Mouse (Mus musculus) testis, postnatal 10 days (tissue): Measurements from ENCODE around the gene F830045P16Rik.

Experiments
- DNase-seq: peaks from one replicate; pipeline ENCODE4 v3.0.0; 2021; ENCODE audit warnings: low spot score

The F830045P16Rik gene

GRCm38 (mm10) chr2:129536377-129536776 lies at the start of gene F830045P16Rik:
TSS of gene F830045P16Rik (minus strand) at chr2:129536602.
- peak; percentile 34 for DNase-seq

- no peak for DNase-seq
Measured at GRCm38 (mm10) chr2:129585904-129586514, 49.6 kb upstream of the F830045P16Rik start.

DNA sequence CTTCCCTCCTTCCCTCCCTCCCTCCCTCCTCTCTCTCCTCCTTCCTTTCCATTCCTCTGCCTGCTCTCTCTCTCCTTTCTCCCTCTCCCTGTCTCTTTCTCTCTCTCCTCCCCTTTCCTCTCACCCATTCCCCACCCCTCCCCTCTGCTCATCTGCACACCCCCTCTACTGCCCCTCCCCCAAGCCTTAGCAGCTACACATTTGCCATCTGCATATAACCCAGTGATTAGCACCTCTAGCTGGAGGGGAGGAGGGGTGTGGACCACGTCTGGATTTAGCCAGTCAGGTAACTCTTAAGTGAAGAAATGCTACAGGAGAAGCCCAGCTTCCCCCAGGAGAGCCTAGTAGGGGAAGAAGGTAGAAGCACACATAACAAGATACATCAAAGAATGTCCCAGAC lies 48.5 kb upstream of the F830045P16Rik start:
- DNase-seq, result no peak

GRCm38 (mm10) chr2:129582261-129582660 lies 45.9 kb upstream of the F830045P16Rik start:
- DNase-seq, result no peak

DNA sequence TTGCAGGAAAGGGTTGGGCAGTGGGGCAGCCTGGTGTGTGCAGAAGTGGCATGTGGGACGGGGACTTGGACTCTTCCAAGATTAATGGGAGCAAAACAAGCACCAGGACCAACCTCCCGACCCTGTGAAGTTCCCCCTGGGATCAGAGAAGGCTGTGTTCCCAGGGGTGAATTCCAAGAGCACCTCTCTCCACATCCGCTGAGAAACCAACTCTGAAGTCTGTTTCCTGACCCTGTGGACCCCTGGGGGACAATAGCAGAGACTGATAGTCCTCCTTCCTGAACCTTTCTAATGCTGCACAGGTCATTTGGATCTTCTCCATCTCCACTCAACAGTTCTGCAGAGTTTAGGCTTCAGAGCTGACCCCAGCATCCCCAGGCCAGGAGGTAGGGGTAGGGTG lies 45.4 kb upstream of the F830045P16Rik start:
- no peak for DNase-seq

DNA sequence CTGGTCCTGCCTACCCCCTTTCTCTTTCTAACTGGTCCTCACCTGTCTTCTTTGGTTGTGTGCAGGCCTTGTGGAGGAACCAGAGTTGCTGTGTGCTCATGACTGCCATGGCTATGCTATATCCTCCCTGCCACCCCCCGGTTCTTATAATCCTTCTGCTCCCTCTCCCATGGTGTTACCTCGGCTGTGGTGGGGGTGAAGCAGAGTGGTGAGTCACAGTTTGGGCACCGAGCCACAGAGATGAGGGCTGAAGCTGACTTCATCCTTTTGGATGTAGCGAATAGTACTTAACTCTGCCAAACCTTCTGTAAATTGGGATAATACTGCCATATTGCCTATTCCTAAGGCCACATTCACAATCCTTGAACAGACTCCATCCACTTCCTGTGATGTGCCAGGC lies 44.3 kb upstream of the F830045P16Rik start:
- no peak for DNase-seq

DNA sequence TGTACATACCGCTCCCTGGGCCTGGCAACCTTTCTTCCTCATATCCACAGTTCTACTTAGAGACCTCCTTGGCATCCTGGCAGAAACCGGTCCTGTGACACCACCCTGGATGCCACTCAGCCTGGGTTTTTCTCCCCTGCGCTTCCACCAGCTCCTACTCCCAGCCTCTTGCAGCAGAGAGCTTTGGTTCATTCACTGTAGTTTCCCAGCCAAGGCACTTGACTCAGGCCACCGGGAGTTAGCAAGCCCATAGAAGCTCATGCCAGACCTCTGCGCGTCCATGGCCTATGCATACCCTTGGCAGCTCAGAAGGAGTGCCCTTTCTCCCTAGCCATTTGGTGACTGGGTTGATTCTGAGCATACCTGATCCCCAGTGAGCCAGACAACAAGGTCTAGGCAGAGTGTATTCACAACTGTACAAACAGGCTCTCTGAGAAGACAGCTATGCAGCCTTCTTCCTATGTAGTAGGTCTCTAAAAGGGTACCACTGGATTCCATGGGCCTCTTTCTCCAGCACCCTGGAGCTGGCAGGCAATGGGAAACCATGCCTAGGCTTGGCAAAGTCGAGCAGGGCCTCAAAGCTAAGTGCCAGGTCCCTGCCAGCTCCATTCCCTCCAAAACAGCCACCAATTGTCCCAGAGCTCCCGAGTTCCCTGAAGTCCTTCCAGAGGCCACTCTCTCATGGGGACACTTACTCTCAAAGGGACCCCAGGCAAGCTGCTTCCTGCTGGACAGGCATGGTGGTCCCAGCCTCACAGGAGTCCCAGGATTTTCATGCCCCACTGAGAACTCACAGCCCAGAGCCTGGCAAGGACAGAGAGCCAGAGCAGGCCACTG lies 40.4 kb upstream of the F830045P16Rik start:
- DNase-seq, result no peak

DNA sequence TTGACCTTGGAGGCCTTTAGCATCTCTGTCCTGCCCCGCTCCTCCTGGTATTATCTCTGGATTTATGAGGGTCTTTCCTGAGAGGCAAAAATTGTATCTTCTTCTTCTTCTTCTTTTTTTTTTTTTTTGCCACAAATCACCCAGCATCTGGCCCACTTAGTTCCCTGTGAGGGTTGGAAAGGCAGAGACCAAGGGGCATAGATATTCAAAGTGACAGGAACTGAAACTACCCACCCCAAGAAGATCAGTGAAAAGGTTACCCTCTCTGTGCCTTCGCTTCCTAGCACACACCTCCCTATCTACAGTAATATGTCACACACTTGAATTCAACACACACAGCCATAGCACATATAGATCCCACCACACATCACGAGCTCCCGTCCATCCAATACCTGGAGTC lies 38.7 kb upstream of the F830045P16Rik start:
- DNase-seq, result no peak

DNA sequence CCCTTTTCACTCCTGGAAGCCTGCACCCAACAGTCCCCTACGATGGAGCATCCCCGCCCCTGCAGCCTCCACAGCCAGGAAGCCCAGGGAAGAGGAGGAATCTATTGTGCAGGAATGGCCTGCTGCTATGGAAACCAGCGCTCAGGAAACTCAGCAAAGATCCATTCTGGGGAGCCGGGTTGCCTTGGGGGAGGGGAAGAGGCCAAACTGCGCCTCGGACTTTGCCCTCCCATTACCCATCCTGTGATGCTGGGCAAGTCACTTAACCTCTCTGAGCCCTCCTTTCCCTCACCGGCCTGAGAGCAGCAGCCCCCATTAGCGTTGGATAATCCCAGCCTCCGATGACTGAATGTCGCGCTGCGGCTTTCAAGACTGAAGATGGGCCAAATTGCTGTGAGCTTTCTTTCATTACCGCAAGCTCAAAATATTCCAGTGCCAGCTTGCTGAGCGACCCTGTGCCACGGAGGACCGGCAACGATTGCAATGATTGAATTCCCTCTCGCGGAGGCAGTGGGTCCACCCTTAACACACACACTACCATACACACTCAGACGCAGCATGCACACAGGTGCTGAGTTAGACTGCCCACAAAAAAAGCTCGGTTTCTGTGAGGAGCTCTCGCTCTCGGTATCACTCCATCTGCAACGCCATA lies 38.1 kb upstream of the F830045P16Rik start:
- DNase-seq, result no peak

DNA sequence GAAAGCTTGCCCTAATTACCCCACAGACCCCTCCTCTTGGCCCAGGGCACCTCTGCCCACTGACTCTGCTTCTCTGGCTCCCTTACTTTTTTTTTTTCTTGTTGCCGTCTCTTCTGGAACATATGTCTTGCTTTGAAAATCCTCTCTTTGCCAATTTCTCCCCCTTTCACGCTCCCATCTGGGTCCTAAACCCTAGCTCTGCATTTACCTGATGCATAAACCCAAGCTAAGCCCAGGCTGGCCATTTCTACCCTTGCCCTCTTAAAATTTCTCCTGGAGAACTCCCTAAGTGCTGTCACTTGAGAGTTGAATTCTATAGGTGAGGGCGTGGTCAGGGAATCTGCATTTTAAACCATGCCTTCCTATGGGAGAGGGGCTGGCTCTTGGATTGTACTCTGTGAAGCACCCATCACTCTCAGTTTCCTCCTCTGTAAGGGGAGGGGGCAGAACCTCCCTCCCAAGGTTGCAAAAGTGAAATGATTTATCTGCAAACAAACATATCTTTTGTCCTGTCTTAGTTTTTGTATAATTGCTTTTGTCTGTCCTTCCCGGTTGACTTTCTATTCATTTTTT lies 37.4 kb upstream of the F830045P16Rik start:
- DNase-seq, result no peak

DNA sequence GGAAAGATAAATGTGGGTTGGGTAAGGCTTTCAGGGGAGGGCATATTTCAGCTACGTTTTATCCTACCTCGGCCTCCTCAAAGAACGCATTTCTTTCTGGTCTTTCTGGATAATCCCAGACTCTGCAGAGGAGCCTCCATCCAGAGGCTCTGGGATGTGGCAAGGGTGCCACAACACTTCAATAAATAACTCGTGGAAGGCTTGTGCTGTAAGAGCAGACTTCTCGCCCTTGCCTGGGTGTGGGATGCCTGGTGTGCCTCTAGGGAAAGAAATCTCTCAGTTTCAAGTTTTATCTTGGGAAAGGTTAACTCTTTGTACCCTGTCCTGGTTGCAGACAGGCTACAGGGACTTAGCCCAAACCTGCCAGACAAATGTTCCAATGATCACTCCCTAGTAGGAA lies 33.2 kb upstream of the F830045P16Rik start:
- no peak for DNase-seq

DNA sequence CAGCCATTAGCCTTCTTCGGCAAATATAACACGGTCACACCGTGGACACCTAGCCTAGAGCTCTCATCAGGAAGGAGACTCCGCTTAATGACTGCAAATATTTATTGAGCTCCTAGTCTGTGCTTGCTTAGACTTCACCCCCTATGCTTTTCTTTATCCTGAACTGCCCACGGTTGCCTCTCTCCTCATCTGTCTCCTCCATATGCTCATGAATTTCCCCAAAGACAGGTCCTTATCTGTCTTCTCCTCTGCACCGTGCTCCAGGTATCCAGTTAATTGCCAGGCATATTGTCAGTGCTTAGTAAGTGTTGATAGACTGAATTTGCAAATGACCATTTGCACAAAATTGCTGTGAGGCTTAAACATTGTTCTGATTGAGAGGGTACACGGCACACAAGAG lies 32.7 kb upstream of the F830045P16Rik start:
- DNase-seq, result no peak

DNA sequence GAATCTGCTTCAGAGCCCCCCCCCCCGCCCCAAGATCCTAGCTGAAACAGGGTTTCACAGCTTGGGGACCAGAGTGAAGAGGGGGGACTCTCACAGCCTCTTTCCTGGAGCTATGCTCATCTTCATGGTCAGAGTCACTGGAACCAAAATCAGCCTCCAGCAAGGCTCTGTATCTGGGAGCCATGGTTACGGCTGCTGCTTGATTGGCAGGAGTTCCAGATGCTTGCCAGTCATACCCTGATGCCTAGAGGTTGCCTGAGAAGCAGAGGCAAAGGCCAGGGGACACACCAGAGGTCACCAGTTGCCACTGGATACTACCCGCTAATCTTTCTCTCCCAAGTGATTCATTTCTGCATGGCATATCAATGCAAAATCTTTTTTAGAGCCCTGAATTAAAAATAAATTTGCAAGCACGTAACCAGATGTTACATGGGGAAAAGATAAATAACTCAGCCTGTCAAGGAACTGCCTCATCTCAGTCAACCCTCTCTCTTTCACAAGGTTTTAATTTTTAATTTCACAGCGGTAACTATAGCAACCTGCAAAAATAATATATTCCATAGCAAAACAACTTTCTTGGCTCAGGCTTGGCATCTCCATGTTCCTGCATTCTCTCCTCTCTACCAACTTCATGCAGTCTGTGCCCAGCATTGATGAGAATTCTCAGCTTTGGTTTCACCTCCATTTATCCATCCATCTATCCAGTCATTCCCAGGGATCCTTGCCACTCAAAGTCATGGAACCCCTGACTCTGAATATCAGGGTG lies 27.7 kb upstream of the F830045P16Rik start:
- DNase-seq, result no peak

GRCm38 (mm10) chr2:129561796-129562195 lies 25.4 kb upstream of the F830045P16Rik start:
- no peak for DNase-seq

GRCm38 (mm10) chr2:129558875-129559219 lies 22.4 kb upstream of the F830045P16Rik start:
- no peak for DNase-seq

- DNase-seq, result no peak
Measured at GRCm38 (mm10) chr2:129558008-129558874, 21.8 kb upstream of the F830045P16Rik start.

DNA sequence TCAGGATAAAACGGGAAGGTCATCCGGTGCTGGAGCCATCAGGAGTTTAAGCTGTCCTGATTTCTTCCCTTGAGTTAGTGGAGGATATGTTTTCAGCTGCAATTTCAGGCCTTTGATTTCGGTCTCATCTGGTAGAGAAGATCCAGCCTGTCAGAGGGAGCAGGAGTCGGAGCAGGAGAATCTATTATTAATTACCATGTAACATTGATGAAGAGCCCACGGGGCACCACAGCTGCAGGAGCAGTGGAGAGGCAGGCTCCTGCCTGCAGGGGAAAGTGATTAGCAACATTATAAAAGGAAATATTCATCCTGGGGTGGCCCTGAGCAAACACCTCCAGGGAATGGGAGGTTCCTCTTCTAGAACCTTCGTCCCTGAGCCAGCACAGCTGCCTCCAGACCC lies 19.7 kb upstream of the F830045P16Rik start:
- no peak for DNase-seq

DNA sequence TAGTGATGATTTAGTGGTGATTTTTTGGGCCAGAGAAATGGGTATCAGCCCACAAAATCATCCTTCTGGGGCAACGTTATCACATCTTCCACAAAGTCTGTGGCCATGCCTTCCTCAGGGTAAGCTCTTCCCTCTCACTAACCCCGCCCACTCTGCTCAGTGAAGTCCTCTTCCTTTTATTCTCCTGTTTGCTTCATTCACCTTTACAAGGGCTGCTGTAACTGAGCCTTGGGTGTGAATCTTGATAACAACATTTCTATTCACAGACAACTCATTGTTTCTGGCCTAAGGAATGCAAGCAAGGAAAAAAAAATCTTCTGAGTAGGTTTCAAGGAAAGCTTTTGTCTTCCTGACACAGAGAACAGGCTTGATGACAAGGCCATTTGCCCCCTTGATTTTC lies 14.4 kb upstream of the F830045P16Rik start:
- DNase-seq, result no peak

DNA sequence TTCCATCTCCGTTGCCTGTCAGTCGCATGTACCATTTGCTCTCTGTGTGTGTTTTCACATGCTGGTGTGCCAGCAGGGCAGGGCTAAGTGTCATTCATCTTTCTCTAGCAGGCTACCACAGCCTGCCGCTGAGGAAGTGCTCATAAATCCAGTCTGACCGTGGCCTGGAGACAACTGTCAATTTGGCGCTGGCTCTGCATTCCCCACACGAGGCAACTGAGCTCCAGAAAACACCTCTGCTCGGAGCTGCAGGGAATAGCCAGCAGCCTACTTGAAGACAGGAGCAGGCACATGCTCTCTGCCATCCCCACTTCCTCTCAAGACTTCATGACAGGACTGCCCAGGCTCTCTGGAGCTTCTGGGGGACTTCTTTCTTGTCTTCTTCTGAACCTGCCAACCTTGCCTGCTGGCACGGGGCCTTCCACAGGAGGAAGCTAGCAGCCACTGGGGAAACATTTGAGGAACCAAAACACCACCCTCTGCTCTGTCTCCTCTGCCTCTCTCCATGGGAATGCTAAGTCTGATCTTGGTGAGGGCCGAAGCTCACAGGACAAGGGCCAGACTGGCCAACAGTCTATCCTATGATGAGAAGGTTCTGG lies 13.2 kb upstream of the F830045P16Rik start:
- DNase-seq, result no peak

DNA sequence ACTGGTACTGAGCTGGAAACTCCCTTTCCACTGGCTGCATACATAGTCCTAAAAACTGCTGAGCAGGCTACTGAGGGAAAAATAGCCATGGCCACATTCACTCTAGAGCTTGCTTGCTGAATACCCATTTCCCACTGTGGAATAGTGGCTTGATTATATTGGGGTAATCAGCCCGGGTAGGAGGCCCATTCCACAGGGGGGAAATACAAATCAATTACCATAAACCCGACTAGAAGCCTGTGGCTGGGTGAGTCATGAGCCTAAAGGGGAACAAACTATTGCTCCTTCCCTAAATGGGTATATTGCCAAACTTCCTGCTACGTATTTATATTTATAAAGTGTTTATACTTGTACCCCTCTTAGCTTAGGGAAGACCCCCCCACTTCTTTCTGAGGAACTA lies 10.4 kb upstream of the F830045P16Rik start:
- DNase-seq, result no peak

DNA sequence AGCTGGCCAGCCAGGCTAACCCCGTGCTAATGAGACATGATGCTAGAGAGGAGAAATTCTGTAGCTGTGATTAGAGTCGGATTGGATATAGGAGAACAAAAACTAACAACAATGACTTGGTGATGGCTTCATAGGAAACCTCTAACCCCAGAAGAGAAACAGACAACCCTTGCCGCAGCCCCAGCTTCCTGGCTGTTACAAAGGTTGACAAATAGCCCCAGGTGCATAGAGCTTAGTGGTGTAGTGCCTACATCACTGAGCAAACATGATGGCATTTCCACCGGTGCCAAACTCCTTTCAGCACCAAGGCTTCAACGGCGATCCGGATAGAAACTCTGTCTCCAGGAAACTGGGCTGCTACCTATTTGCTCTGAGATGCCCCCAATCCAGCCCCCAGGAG lies 9.2 kb upstream of the F830045P16Rik start:
- DNase-seq, result no peak
